Mouse (Mus musculus) layer of hippocampus, adult 9-10 months (tissue): ENCODE results near the gene Klhl42.

Experiments used
- DNase-seq: peaks from one replicate; pipeline ENCODE4 v3.0.0; 2022; ENCODE audit warnings: low spot score

Gene Klhl42

DNA sequence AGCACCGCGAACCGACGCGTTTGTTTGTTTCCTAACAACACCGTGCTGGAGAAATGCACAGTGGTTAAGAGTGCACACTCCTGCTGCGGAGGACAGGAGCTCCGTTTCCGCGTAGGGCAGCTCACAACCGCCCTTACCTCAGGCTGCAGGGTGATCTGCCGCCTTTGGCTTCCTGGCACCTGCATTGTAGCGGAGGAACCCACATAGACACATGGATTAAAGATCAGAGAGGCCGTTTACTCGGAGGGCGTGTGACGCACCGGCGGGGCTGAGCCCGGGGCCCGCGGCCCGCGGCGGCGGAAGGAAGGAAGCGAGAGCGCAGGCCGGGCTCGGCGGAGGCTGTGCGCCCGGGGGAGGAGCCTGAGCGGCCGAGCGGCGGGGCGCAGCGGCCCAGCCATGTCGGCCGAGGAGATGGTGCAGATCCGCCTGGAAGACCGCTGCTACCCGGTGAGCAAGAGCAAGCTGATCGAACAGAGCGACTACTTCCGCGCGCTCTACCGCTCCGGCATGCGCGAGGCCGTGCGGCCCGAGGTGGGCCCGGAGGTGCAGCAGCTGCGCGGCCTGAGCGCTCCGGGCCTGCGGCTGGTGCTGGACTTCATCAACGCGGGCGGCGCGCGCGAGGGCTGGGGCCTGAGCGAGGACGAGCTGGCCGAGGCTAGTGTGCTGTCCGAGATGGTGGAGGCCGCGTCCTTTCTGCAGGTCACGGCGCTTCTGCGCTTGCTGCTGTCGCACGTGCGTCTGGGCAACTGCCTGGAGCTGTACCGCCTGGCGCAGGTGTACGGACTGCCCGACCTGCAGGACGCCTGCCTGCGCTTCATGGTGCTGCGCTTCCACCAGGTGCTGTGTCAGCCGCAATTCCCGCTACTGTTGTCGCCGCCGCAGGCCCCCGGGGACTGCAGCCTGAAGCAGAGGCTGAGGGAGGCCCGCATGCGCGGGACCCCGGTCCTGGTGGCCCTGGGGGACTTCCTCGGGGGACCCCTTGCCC, at the start of gene Klhl42:
Gene Klhl42 (plus strand): TSS at position 244 of the 985 bp plus-strand sequence.
- DNase-seq = peak; percentile 38

DNA sequence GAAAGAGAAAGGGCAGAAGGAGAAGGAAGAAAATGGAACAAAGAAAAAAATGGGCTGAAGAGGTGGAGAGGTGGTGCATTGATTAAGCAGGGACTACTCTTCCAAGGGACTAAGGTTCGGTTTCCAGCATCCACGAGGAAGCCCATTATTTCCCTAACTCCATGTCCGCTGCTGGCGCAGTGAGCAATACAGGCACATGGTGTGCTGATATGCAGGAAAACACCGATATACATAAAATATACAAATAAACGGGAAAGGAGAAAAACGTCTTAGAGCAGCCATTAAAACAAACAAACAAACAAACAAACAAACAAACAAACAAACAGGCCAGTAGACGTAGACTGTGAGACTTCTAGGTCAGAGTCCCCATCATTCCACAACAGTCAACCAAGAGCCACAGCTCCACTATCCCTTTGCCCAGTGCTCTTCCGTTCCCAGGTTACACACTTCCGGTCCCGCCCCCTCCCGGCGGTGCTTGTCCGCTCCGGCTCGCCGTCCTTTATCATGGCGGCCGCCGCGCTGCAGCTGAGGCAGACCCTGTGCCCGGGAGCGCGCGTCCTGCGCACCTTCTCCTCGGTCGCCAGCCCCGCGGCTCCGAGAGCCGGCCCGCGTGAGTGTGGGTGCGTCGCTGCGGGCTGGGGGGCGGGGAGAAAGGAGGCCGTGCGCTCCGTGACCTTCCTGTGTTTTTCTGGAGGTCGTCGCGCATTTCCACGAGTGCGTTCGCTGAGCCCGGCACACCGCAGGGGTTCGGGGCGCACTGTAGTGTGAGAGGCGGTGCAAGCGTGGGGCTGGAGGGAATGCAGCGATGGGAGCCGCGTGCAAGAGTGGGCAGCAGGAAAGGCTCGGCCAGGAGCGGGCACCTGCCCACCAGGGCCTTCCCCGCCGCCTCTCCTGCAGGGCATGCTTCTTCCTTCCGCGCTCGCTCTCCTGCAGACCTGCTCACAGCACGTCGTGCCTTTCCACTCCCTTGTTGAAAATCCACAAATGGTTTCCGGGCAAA, 48.6 kb upstream of the Klhl42 start, which contains the start of gene Mrps35:
Gene Mrps35 (plus strand): TSS at position 474 of the 1,000 bp plus-strand sequence.
- DNase-seq = peak; percentile 69

DNA sequence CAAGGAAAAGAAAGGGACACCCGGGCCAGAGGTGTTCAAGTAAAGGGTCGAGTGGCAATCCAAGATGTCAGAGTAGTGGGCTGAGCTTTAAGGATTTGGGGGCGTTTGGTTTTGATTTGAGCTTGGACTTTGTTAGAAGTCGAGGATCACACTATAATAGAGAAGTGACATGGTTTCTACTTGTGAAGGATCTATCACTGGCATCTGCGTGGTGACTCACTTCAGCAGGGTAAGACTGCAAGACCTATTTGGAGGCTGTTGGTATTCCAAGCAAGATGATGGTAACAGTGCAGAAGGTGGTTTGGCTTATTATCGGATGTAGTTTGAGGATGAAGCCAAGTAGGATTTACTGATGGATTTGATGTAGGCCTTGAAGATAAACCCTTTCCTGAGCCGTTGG, 47.5 kb upstream of the Klhl42 start:
- no peak for DNase-seq

DNA sequence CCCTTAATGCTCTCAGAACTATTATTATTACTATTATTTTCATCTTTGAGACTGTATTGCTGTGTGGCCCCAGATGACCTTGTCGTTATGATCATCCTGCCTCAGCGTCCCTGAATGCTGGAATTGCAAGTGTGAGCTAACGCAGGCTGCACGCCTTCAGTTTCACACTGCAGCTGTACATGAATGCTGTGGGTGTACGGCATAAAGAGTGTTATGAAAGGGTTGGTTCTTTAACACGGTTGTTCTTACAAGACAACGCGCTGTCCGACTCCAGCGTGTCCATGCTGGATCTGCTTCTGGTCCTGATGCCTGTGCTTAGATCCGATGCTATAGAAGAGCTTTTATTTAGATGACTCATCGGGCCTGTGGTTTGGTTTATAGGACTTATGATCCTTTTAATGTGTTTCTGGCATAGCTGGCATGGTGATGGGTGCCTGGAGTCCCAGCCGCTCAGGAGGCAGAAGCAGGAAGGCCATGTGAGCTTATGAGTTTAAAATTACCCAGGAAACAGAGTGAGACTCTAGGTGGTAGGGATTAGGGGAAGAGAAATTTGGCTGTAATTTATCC, 41.9 kb upstream of the Klhl42 start:
- DNase-seq = no peak

DNA sequence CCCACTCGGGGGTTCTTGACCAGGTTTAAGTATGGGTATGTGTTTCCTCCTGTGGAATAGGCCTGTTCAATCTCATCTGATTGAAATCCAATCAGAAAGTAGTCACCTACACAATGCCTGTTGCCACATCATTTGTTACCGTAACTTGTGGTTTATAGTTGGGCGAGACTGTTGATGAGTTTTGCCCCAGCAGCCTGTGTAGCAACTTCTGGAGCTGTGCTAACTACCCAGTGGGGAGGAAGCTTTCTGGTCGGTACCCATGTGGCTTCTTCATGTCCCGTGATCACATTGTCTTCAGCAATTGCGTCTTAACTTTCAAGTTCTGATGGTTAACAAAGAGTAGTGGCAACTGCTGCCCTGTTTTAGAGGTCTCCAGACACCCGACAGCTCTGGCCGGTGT, 39.5 kb upstream of the Klhl42 start:
- no peak for DNase-seq

DNA sequence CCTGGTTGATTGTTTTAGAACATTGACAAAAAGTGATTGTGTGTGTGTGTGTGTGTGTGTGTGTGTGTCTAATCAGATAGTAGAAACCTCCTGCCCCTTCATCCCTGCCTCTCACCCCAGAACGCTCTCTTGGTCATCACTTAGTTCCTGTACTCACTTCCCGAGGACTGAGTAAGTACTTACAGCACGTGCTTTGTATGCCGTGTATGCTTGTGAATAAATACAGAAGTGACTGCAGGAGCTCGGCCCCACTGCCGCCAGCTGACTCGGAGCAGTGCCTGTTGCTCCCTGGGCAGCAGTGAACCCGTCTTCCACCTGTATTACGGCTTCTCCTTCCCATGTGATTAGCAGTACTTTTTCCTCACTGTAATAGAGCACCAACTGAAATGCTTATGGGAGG, 38.7 kb upstream of the Klhl42 start:
- DNase-seq = no peak

DNA sequence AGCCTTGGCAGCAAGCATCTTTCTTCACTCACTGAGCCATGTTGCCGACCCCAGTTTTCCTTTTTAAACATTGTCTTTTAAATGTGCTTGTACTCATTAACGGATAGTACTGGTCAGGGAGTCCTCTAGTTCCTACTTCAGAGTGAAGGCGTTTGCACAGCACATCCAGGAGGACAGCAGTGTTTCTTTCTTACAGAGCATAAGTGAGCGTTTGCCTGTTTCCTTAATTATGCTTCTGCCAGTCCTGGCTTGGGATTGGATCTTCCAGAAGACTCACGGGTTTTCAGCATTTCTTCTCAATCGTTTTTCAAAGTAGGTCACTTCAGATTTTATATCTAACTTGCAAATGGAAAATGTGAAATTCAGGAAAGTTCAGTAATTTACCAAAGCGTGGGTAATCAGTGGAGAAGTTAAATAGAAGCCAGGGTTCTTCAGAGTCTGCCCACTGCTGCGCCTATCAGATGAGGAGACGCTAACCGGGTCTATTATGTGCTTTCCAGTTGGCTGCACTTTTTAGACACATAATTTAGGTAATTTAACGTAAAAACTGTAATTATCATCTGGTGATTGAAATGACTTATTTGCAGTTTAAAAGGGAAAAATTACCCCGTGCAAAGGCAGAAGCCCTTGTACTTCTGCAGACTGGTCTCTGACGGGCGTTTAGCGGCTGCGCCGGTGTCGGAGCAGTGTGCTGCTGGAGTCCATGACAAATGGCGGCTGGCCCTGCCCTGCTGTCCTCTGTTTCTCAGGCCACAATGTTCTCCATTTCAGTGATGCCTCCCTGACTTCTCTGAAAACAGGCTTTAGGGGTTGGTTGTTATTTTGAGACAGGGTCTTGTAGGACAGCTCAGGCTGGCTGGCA, 37.2 kb upstream of the Klhl42 start:
- no peak for DNase-seq

DNA sequence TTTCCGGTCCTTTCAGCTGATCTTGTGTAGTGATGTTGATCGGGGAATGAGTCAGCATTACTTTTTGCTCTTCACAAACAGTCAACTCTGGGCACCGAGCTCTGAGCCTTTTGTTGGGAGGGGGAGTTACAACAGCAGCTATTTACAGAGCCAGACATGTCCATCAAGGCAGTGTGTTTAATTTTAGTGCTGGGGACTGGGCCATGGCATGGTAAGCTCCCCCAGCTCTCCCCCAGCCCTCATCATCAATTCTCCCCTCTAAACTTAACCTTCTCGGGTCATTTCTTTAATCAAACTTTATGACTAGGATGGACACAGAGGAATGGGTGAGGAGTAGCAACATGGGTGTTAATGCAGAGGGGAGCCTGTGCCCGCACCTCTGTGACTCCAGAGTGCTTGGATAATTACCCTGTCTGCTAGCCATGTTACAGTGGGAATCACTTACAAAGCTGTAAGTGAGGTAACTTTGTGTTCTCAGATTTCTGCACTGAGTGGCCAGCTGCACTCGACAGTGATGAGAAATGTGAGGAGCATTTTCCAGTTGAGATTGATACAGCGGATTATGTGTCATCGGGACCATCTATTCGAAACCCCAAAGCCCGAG, 35.7 kb upstream of the Klhl42 start:
- DNase-seq = no peak

DNA sequence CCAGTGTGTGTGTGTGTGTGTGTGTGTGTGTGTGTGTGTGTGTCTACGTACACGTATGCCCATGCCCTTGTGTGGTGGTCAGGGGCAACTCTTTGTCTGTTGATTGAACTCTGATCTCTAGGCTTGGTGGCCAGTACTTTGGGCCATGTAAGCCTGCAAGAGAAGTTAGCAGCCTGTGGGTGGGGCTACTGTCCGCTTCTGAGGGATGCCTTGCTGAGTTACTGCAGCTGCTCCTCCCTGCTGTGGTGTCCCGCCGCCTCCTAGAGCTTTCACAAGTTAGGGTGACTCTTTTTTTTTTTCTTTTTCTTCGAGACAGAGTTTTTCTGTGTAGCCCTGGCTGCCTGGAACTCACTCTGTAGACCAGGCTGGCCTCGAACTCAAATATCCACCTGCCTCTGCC, 31.9 kb upstream of the Klhl42 start:
- DNase-seq = no peak

DNA sequence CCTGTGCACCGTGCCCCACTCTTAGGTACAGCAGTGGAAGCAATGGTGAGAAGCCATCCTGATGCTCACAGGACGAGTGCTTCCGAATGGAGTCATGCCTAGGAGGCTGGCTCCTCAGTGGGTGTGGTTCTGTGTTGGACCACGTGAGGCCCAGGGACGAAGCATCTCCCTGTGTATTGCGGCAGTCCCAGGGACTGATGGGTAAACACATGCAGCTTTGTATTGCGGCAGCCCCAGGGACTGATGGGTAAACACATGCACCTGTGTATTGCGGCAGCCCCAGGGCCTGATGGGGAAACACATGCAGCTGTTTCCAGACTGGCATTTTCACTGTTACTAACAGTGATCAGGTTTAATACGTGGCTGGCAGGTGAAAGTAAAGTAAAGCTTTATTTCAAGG, 29.5 kb upstream of the Klhl42 start:
- no peak for DNase-seq

DNA sequence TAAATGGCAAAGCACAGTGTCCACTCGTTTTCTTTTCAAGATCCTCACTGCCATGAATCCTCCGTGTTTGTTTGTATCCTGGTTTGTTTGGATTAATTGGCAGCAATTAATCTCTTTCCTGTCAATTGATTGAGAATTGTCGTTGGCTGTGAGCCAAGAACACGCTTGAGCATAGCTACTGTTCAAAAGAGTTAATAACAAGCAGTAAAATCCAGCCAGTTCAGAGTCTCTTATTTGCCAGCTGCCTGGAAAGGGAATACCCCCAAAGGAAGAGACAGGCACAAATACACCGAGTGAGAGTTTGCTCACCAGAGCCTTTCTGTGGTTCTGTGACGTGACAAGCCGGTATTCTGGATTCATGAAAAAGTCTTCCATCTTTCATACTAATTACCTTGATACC, 29.1 kb upstream of the Klhl42 start:
- DNase-seq = no peak

DNA sequence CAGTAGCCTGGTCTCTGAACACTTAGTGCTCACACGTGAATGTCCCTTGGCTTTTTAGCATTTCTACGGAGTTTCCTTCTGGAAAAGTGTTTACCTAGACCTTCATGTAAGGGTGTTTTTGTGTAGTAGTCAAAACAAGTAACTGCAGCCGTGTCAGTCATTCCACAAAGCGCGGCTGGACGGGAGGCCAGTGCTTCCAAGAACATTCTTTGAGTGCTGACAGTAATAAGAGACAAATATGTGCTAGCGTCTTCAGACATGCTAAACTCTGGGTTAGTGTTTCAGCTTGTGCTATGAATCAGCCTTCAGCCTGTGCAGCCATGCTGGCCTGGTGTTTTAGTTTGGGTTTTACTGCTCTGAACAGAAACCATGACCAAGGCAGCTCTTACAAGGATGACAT, 28.5 kb upstream of the Klhl42 start:
- no peak for DNase-seq

DNA sequence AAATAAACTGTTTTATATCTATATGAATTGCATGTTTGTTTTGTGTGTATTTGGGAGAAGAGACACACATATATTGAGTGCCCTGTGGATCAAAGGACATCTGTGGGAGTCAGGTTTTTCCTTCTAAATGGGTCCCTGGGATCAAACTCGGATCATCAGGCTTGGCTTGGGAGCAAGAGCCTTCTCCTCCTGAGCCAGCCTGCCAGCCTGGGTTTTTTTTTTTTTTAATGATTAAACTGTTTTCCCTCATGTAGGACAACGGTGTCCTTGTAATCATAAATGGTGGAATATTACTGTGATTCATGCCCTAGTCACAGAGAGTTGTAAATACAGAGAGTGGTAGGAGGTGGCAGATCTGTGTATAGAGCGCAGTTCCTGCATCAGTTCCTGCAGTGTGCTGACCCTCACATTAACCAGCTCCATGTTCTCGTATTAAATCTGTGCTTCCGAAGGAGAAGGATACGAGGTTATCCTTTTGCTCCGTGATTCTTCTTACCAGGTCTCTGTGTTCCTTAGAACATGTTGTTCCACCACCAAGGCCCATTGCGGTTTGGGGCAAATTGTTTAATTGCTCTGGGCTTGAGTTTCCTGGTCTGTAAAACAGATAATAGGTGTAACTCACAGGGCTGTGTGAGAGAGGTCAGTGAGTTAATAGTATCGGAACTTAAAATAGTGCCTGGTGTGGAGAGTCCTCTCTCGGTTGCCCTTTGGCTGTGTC, 26.8 kb upstream of the Klhl42 start:
- no peak for DNase-seq

DNA sequence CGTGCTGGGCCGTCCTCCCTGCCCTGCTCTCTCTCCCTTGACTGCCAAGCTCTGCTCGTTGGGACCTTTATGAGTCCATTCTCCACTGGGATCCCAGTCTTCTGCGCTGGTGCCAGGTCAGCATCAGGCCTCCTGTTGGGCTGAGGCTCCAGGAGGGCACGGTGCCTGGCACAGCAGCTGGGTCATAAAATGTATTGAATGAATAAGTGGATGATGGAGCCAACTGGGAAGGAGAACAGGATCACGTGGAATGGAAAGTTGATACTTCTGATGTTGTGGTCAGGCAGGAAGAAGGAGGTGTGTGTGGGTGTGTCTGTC, 26.3 kb upstream of the Klhl42 start:
- DNase-seq = no peak

DNA sequence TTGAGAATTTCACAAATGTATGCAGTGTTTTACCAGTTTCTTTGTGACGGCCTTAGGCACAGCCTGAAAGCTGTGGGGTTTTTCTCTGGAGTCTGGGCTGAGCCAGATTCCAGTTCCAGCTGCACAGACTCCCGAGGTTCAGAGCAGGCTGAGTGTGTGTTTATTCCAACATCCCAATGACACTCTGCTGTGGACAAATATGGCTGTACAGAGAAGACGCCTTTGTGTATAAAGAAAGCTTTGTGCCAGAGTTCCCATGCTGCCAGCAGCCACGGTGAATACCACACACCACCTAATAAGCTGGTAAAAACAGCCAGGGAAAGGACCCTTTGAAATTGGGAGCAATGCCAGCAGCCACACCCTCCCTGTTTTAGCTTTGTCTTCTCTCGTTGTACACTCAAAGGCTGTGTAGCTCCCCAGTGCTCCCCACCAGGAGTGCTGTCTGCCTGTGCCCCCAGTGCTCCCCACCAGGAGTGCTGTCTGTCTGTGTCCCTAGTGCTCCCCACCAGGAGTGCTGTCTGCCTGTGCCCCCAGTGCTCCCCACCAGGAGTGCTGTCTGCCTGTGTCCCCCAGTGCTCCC, 15.3 kb upstream of the Klhl42 start:
- DNase-seq = no peak

DNA sequence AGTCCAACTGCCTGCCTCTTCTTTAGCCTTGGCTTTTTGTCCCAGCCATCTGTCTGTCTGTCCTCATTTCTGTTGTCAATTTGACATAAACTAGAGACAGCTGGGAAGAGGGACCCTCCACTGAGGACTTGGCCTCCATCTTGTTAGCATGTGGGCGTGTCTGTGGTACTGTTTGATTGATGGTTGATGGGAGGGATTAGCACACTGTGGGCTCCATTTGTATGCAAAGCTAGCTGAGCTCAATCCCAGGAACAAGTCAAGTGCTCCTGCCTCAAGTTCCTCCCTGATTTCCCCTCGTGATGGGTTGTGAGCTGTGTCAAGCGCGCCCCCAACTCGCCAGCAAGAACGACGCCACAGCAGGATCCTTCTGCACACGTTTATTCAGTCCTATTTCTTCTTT, 14.3 kb upstream of the Klhl42 start:
- no peak for DNase-seq

DNA sequence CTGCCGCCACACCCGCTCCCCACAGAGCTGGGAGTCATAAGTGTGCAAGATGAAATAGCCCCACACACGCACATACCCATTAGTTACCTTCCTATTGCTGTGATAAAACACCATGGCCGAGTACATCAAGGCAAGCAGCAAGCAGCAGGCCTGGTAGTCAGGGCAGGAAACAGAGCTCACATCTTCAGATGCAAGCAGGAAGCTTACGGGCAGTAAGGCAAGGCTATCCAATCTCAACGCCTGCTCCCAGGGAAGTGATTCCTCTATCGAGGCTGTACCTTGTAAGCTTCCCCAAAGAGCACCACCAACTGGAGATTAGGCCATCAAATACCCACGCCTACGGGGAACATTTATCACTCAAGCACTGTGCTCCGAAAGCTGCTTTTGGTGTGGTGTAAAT, 11.3 kb upstream of the Klhl42 start:
- no peak for DNase-seq

DNA sequence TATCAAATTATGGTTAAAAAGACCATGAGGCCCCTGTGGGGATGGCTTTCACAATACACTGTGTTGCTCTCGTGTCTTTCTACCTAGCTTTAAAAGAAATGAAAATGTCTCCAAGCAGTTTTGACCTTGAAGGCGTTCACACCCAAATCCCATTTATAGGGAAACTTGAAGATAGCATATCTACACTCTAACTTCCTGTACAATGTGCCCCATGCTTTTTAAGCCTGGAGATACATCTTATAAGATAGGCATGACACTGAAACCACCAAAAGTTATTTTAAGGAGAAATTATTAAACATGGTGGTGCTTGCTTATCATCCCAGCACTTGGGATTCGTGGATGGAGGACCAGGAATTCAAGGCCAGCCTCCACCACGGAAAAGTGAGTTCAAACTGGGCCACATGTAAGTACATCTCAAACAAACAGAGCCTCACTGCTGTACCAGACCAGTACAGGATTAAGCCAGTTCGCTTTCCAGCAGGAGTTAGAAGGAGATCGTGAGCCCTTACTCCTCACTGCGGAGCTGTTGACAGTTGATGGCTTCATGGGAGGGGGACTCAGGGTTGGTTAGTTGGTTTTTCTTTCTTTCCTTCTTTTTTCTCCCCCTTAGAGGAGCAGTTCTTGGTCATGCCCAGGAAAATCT, 5.7 kb upstream of the Klhl42 start:
- DNase-seq = no peak

DNA sequence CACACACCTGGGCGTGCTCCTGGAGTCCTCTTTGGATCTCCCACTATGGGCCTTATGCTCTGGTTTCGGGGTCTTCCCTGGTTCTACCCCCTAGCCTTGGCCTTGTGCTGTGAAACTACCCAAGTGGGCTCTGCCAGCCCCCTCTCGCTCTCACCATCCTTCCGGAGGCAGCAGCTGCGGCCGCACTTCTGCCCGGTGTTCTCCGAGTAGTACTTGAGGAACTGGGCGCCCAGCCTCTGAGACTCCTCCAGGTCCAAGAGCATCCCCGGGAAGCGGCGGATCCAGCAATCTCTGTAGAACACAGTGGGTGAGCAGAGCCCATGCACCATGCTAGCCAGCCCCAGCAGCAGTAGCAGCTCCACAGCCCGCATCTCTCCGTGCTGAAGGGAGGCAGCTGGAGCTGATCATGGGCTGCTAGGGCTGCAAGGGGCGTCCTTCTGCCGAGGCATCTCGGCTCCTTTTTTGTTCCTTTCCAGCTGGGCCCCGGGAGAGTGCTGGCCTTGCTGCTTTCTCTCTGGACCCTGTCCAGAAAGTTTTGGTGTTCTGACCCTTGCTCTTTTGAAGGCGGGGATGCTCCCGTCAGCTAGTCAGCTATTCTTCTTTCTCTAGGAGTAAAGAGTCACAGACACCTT, 4.5 kb upstream of the Klhl42 start, which contains the start of gene Mansc4:
Gene Mansc4 (minus strand): TSS at position 439 of the 632 bp plus-strand sequence.
- no peak for DNase-seq
